Mouse (Mus musculus) CH12.LX (cell line): ENCODE data around the gene Sorbs2. TPM values are rescaled to one million over a fixed set of nuclear protein-coding genes. Genes with fewer than 3 reads are reported as not detected.

Source experiments
- DNase-seq: peaks from one replicate; pipeline ENCODE4 v3.0.0-alpha.2; 2013; ENCODE audit errors: extremely low read depth
- H3K27ac ChIP-seq: 2 replicates; pipeline ENCODE4 v1.5.1; 2012; ENCODE audit warnings: low read depth, mild to moderate bottlenecking, control low read depth, moderate library complexity; ENCODE audit not compliant: insufficient read depth
- H3K27me3 ChIP-seq: replicated peaks from 2 replicates; pipeline ENCODE3; 2012; ENCODE audit warnings: inconsistent platforms
- H3K36me3 ChIP-seq, 2 experiments: replicated peaks in 1 of 2; 2 replicates each; pipeline versions ENCODE3 to v1.6.1; 2012; ENCODE audit warnings: inconsistent platforms in 1 of 2, low read length in 1 of 2, mild to moderate bottlenecking in 1 of 2, mixed read lengths in 1 of 2, moderate library complexity in 1 of 2; ENCODE audit not compliant: control insufficient read depth in 1 of 2, insufficient read depth in 1 of 2
- H3K4me1 ChIP-seq, 2 experiments: 2 replicates each; pipeline ENCODE4 v1.6.1; 2012; ENCODE audit warnings: inconsistent platforms in 1 of 2, moderate library complexity in 1 of 2; ENCODE audit not compliant: insufficient read depth in 2 of 2, control insufficient read depth in 1 of 2
- H3K4me2 ChIP-seq: 2 replicates; pipeline ENCODE4 v1.6.1; 2012; ENCODE audit warnings: low read depth, mild to moderate bottlenecking, control low read depth; ENCODE audit not compliant: poor library complexity, insufficient read depth, severe bottlenecking
- H3K4me3 ChIP-seq, 3 experiments: fragments of 150-350 bp in 1 of 3; sonication (generic) in 1 of 3; replicated peaks in 1 of 3; 2 replicates each; pipeline versions ENCODE3 to v1.5.1; 2011 to 2012; ENCODE audit warnings: low read depth in 2 of 3, low read length in 2 of 3, mild to moderate bottlenecking in 2 of 3, moderate library complexity in 2 of 3, control low read depth in 1 of 3, improper control_type of control experiment in 1 of 3, inconsistent platforms in 1 of 3, mixed read lengths in 1 of 3; ENCODE audit not compliant: poor library complexity in 1 of 3
- H3K79me2 ChIP-seq: replicated peaks from 2 replicates; pipeline ENCODE4 v1.6.1; 2012; ENCODE audit warnings: mild to moderate bottlenecking, moderate library complexity; ENCODE audit not compliant: control insufficient read depth, poor library complexity, insufficient read depth, severe bottlenecking; ENCODE audit errors: extremely low read depth
- H3K9ac ChIP-seq: 2 replicates; pipeline ENCODE4 v1.6.1; 2012; ENCODE audit warnings: low read depth, mild to moderate bottlenecking, control low read depth, moderate library complexity; ENCODE audit not compliant: insufficient read depth
- H3K9me3 ChIP-seq: replicated peaks from 2 replicates; pipeline ENCODE3; 2012; ENCODE audit warnings: low read length, inconsistent platforms, mixed read lengths
- BHLHE40 ChIP-seq: IDR thresholded peaks from 2 replicates; pipeline ENCODE4 v1.6.1; 2011; ENCODE audit warnings: mild to moderate bottlenecking, low read depth, low read length, improper control_type of control experiment
- CHD2 ChIP-seq: IDR thresholded peaks from 2 replicates; pipeline ENCODE4 v1.6.1; 2011; ENCODE audit warnings: low read length, improper control_type of control experiment
- E2F4 ChIP-seq: IDR thresholded peaks from 2 replicates; pipeline ENCODE4 v1.6.1; 2011; ENCODE audit warnings: low read depth, low read length, improper control_type of control experiment; ENCODE audit not compliant: insufficient replicate concordance
- EP300 ChIP-seq: IDR thresholded peaks from 2 replicates; pipeline ENCODE4 v1.6.1; 2011; ENCODE audit warnings: low read length, improper control_type of control experiment
- HCFC1 ChIP-seq: IDR thresholded peaks from 2 replicates; pipeline ENCODE4 v1.6.1; 2012; ENCODE audit warnings: low read depth, mild to moderate bottlenecking, inconsistent platforms, low read length, improper control_type of control experiment
- JUN ChIP-seq: IDR thresholded peaks from 2 replicates; pipeline ENCODE4 v1.6.1; 2011; ENCODE audit warnings: low read depth, mild to moderate bottlenecking, low read length, improper control_type of control experiment, moderate library complexity; ENCODE audit not compliant: insufficient read depth
- JUND ChIP-seq: conservative IDR thresholded peaks from 2 replicates; pipeline ENCODE4 v1.6.1; 2011; ENCODE audit warnings: low read depth, low read length, improper control_type of control experiment
- KAT2A ChIP-seq: IDR thresholded peaks from 2 replicates; pipeline ENCODE4 v1.6.1; 2012; ENCODE audit warnings: low read length, improper control_type of control experiment, inconsistent platforms; ENCODE audit not compliant: insufficient replicate concordance
- MAFK ChIP-seq: IDR thresholded peaks from 2 replicates; pipeline ENCODE4 v1.6.1; 2011; ENCODE audit warnings: low read length, improper control_type of control experiment; ENCODE audit not compliant: insufficient replicate concordance
- MAX ChIP-seq: IDR thresholded peaks from 2 replicates; pipeline ENCODE4 v1.6.1; 2011; ENCODE audit warnings: low read length, improper control_type of control experiment
- MAZ ChIP-seq: IDR thresholded peaks from 2 replicates; pipeline ENCODE4 v1.6.1; 2012; ENCODE audit warnings: low read depth, mild to moderate bottlenecking, inconsistent platforms, low read length, improper control_type of control experiment, moderate library complexity
- MYC ChIP-seq: IDR thresholded peaks from 2 replicates; pipeline ENCODE4 v1.6.1; 2011; ENCODE audit warnings: low read depth, mild to moderate bottlenecking, improper control_type of control experiment, low read length
- POLR2A ChIP-seq: IDR thresholded peaks from 2 replicates; pipeline ENCODE4 v1.6.1; 2011; ENCODE audit warnings: low read depth, mild to moderate bottlenecking, improper control_type of control experiment, low read length
- POLR2AphosphoS2 ChIP-seq: IDR thresholded peaks from 2 replicates; pipeline ENCODE4 v1.6.1; 2011; ENCODE audit warnings: low read depth, low read length, improper control_type of control experiment
- RAD21 ChIP-seq: IDR thresholded peaks from 2 replicates; pipeline ENCODE4 v1.6.1; 2011; ENCODE audit warnings: low read depth, mild to moderate bottlenecking, low read length, improper control_type of control experiment, moderate library complexity
- RCOR1 ChIP-seq: conservative IDR thresholded peaks from 2 replicates; pipeline ENCODE4 v1.6.1; 2012; ENCODE audit warnings: low read depth, mild to moderate bottlenecking, inconsistent platforms, low read length, improper control_type of control experiment
- SMC3 ChIP-seq: IDR thresholded peaks from 2 replicates; pipeline ENCODE4 v1.6.1; 2011; ENCODE audit warnings: low read depth, low read length, improper control_type of control experiment
- TCF12 ChIP-seq: IDR thresholded peaks from 2 replicates; pipeline ENCODE4 v1.6.1; 2014; ENCODE audit warnings: low read depth, mild to moderate bottlenecking, inconsistent platforms, low read length, improper control_type of control experiment
- UBTF ChIP-seq: IDR thresholded peaks from 2 replicates; pipeline ENCODE4 v1.6.1; 2012; ENCODE audit warnings: low read depth, mild to moderate bottlenecking, inconsistent platforms, low read length, improper control_type of control experiment, moderate library complexity
- USF1 ChIP-seq: IDR thresholded peaks from 2 replicates; pipeline ENCODE4 v1.6.1; 2014; ENCODE audit warnings: low read depth, mild to moderate bottlenecking, inconsistent platforms, low read length, improper control_type of control experiment
- USF2 ChIP-seq: conservative IDR thresholded peaks from 2 replicates; pipeline ENCODE4 v1.6.1; 2011; ENCODE audit warnings: low read depth, low read length, improper control_type of control experiment
- ZC3H11A ChIP-seq: IDR thresholded peaks from 2 replicates; pipeline ENCODE4 v1.6.1; 2012; ENCODE audit warnings: low read depth, mild to moderate bottlenecking, inconsistent platforms, low read length, improper control_type of control experiment
- ZKSCAN1 ChIP-seq: IDR thresholded peaks from 2 replicates; pipeline ENCODE4 v1.6.1; 2012; ENCODE audit warnings: low read depth, inconsistent platforms, low read length, improper control_type of control experiment, borderline replicate concordance
- ZMIZ1 ChIP-seq: IDR thresholded peaks from 2 replicates; pipeline ENCODE4 v1.6.1; 2012; ENCODE audit warnings: low read depth, mild to moderate bottlenecking, inconsistent platforms, low read length, improper control_type of control experiment
- dilution Hi-C: fragments of 300-500 bp; cut with MboI; formaldehyde crosslinking; loops from 2 replicates; pipeline ENCODE4 v1.14.3; 2020; ENCODE audit warnings: low sequenced_read_pairs; ENCODE audit not compliant: extremely low pct_unique_long_range_greater_than_20kb, extremely low pct_ligation_motif_present
- in situ Hi-C: fragments of 300-500 bp; cut with MboI; formaldehyde crosslinking; loops from 3 replicates; pipeline ENCODE4 v1.14.3; 2019; ENCODE audit warnings: low sequenced_read_pairs, low pct_ligation_motif_present, low pct_unique_long_range_greater_than_20kb, mixed read lengths
- polyA plus RNA-seq: library from polyadenylated mRNA; unstranded; fragments of >175 nt; gene quantifications from 2 replicates; pipeline ENCODE4 v1.2.1, GENCODE M21; 2012; ENCODE audit warnings: low read depth; ENCODE audit not compliant: insufficient read length
- total RNA-seq, 2 experiments: library from RNA; depleted of rRNA; stranded (reverse); fragments of 300-350 nt in 1 of 2; fragments of >200 nt in 1 of 2; gene quantifications; 2 replicates each; pipeline ENCODE4 v1.2.3; 2012 to 2014

Gene Sorbs2
- total and polyA plus RNA-seq, 3 experiments = not detected

DNA sequence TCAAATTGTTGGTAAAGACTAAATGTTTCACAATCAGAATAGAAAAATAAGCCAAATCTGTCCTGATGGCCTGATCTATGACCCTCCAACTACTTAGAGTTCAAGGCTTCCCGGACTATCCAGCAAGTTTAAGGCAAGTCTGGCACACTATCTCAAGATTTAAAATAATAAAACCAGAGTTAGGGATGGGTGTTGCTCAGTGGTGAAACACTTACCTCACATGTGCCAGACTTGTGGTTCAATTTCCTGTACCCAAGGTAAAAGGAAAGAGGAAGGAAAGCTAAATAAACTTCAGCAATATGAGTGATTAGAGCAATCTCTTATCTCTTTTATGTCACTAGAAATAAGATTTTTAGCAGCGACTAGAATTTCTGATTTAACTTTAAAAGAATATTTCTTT, 235.7 kb downstream of the Sorbs2 start:
- no peaks in the 10 kb centered on the region for H3K36me3 ChIP-seq
- dilution Hi-C loops = no loop called here
- in situ Hi-C loops = no loop called here

DNA sequence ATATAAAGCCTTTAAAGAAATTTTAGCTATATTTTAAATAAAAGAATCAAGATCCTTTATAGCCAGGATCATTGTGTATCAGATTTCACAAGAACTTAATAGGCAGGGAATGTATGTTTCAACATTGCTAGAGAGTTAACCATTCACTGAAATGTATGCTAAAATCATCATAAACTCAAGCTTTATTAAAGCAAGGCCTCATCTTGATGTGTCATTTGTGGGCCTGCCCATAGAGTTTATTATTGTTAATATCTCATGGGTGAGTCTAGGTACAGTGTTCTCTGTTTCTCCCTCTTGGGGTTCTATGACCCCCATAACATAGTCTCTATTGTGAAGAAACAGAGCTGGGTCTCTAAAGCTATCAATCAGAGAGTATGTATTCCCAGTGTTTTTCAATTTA, 236.2 kb downstream of the Sorbs2 start:
- in situ Hi-C loops (no loop called here), dilution Hi-C loops (no loop called here)
- H3K27ac ChIP-seq = no peak overlapping the region
- no peaks in the 10 kb centered on the region for H3K36me3 ChIP-seq
- no peak overlapping the region for H3K9ac ChIP-seq
- H3K4me1 ChIP-seq = peaks cover 0 to 3% of the 10 kb centered on the region in 2 experiments; a peak in 1 of 4 replicates
- no peak overlapping the region for H3K4me3 ChIP-seq
- no peak overlapping the region for H3K4me2 ChIP-seq
- no peak for TF ChIP-seq ZKSCAN1
- TF ChIP-seq JUN = no peak
- TF ChIP-seq TCF12 = no peak
- no peak for TF ChIP-seq POLR2AphosphoS2
- no peak for TF ChIP-seq UBTF
- TF ChIP-seq EP300 = no peak
- TF ChIP-seq BHLHE40 = no peak
- TF ChIP-seq USF2 = no peak
- DNase-seq = no peak
- H3K27me3 ChIP-seq = no peaks in the 10 kb centered on the region
- H3K79me2 ChIP-seq = no peaks in the 10 kb centered on the region
- H3K9me3 ChIP-seq = no peaks in the 10 kb centered on the region

More for the DNA sequence above, 235.7 kb downstream of the Sorbs2 start:
- TF ChIP-seq ZC3H11A = no peak
- TF ChIP-seq BHLHE40 = no peak
- no peak for TF ChIP-seq MYC
- TF ChIP-seq RAD21 = no peak
- no peak for TF ChIP-seq SMC3
- no peak for TF ChIP-seq RCOR1
- TF ChIP-seq USF1 = no peak
- no peak for TF ChIP-seq HCFC1
- TF ChIP-seq CHD2 = no peak
- TF ChIP-seq E2F4 = no peak
- no peak for TF ChIP-seq USF2
- TF ChIP-seq EP300 = no peak
- no peak for TF ChIP-seq JUND
- TF ChIP-seq MAZ = no peak
- TF ChIP-seq MAFK = no peak
- no peak for TF ChIP-seq UBTF
- TF ChIP-seq KAT2A = no peak
- no peak for TF ChIP-seq MAX
- no peak for TF ChIP-seq ZMIZ1
- TF ChIP-seq POLR2A = no peak
- Histone ChIP-seq H3K27me3 (no peaks in the 10 kb centered on the region), H3K79me2 (no peaks in the 10 kb centered on the region), H3K9me3 (no peaks in the 10 kb centered on the region), H3K9ac (no peak overlapping the region), H3K4me2 (no peak overlapping the region), H3K4me1 (peaks cover 0 to 3% of the 10 kb centered on the region in 2 experiments; a peak in 1 of 4 replicates), H3K4me3 (no peak overlapping the region), H3K27ac (no peak overlapping the region)
- no peak for DNase-seq
